Mouse (Mus musculus): ENCODE data around the gene Gnas. TPM values are rescaled to one million over a fixed set of nuclear protein-coding genes. Genes with fewer than 3 reads are reported as not detected.

Gnas gene
- polyA plus RNA-seq, 1 experiment = 515 TPM

DNA sequence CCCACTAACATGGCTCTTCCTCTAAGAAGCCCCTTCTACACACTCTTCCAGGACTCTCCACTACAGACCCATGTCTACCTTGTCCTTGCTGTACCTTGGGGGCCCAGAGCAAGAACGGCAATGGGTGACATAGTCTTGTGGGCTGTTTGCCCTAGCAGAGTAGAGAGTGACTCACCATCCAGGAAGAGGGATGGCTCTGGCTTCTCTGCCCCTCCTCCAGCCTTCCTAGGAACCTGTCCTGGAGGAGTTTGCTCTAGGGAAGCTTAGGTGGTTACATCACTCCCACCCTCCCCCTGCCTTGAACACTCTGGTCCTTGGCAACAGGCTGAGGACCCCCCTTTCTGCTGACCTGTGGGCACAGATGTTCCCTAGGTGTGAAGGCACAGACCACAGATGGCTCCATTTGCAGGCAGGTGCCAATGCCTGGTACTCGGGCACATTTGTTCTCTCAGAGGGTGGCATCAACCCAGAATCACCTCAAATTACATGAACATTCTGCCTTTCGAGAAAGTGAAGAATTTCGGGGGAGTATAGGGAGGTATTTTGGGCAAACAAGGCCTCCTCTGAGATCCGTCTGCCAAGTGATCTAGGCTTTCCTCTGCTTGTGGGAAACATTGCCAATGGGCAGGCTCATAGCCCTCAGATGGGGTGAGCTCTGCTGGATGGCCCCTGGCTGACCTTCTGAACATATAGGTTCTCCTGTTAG, 20.9 kb upstream of the Gnas start:
- TF ChIP-seq CTCF (IDR thresholded peaks at IDR 0.05; ENCODE audit: extremely low read depth, insufficient read depth, insufficient read length, insufficient replicate concordance) (no peak), POLR2A (IDR thresholded peaks at IDR 0.05; ENCODE audit: low read depth, low read length) (no peak)
- 63% methylated on average over 5 of the region's 5 CpGs for WGBS
- H3K27me3 ChIP-seq (ENCODE audit: control insufficient read depth, insufficient read depth, low read length) = no peaks in the 10 kb centered on the region
- H3K4me1 ChIP-seq (ENCODE audit: control insufficient read depth, insufficient read depth, insufficient read length) = no peaks in the 10 kb centered on the region
- no peak overlapping the region for H3K4me3 ChIP-seq (ENCODE audit: extremely low read depth, insufficient read depth, insufficient read length)
- H3K36me3 ChIP-seq (ENCODE audit: control insufficient read depth, insufficient read depth, low read length) = no peaks in the 10 kb centered on the region
- H3K27ac ChIP-seq (ENCODE audit: insufficient read depth, low read length) = no peak overlapping the region
- no peak for DNase-seq (ENCODE audit: low read depth in 1 of 2, low spot score in 2 of 2)

GRCm38 (mm10) chr2:174264248-174264647, 19.9 kb upstream of the Gnas start:
- Histone ChIP-seq H3K4me3 (ENCODE audit: extremely low read depth, insufficient read depth, insufficient read length) (no peak overlapping the region), H3K4me1 (ENCODE audit: control insufficient read depth, insufficient read depth, insufficient read length) (no peaks in the 10 kb centered on the region), H3K27ac (ENCODE audit: insufficient read depth, low read length) (no peak overlapping the region), H3K27me3 (ENCODE audit: control insufficient read depth, insufficient read depth, low read length) (no peaks in the 10 kb centered on the region), H3K36me3 (ENCODE audit: control insufficient read depth, insufficient read depth, low read length) (no peaks in the 10 kb centered on the region)
- 91% methylated on average over 8 of the region's 8 CpGs for WGBS
- no peak for DNase-seq (ENCODE audit: low read depth in 1 of 2, low spot score in 2 of 2)
- TF ChIP-seq POLR2A (IDR thresholded peaks at IDR 0.05; ENCODE audit: low read depth, low read length) (no peak), CTCF (IDR thresholded peaks at IDR 0.05; ENCODE audit: extremely low read depth, insufficient read depth, insufficient read length, insufficient replicate concordance) (no peak)

DNA sequence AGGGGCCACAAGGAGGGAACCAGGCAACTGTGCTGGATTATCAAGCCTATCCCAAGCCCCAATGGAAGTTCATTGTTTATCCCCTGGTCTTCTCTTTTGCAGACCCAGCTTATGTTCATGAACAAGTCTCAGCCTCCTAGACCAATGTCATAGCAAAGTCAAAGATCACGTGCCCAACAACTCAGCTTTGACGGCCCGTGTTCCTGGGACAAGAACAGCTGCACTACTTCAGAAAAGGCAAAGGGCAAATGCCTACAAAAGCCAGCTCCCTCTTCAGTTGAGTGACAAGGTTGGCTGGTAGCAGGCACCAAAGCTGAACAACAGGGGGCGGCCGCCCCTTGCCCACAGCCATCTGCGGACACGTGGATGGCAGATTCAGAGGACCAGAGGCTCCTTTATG, 13.7 kb upstream of the Gnas start:
- Histone ChIP-seq H3K4me3 (ENCODE audit: extremely low read depth, insufficient read depth, insufficient read length) (no peak overlapping the region), H3K36me3 (ENCODE audit: control insufficient read depth, insufficient read depth, low read length) (no peaks in the 10 kb centered on the region), H3K27ac (ENCODE audit: insufficient read depth, low read length) (no peak overlapping the region), H3K27me3 (ENCODE audit: control insufficient read depth, insufficient read depth, low read length) (no peaks in the 10 kb centered on the region), H3K4me1 (ENCODE audit: control insufficient read depth, insufficient read depth, insufficient read length) (no peaks in the 10 kb centered on the region)
- DNase-seq (ENCODE audit: low read depth in 1 of 2, low spot score in 2 of 2) = no peak
- TF ChIP-seq POLR2A (IDR thresholded peaks at IDR 0.05; ENCODE audit: low read depth, low read length) = no peak
- TF ChIP-seq CTCF (IDR thresholded peaks at IDR 0.05; ENCODE audit: extremely low read depth, insufficient read depth, insufficient read length, insufficient replicate concordance) = no peak
- whole genome bisulfite sequencing = 90% methylated on average over 7 of the region's 7 CpGs

GRCm38 (mm10) chr2:174271459-174271858, 12.7 kb upstream of the Gnas start:
- 88% methylated on average over 6 of the region's 6 CpGs for WGBS
- no peak overlapping the region for H3K27ac ChIP-seq (ENCODE audit: insufficient read depth, low read length)
- no peak for TF ChIP-seq CTCF (IDR thresholded peaks at IDR 0.05; ENCODE audit: extremely low read depth, insufficient read depth, insufficient read length, insufficient replicate concordance)
- no peaks in the 10 kb centered on the region for H3K27me3 ChIP-seq (ENCODE audit: control insufficient read depth, insufficient read depth, low read length)
- no peaks in the 10 kb centered on the region for H3K36me3 ChIP-seq (ENCODE audit: control insufficient read depth, insufficient read depth, low read length)
- no peak for DNase-seq (ENCODE audit: low read depth in 1 of 2, low spot score in 2 of 2)
- no peak overlapping the region for H3K4me3 ChIP-seq (ENCODE audit: extremely low read depth, insufficient read depth, insufficient read length)
- H3K4me1 ChIP-seq (ENCODE audit: control insufficient read depth, insufficient read depth, insufficient read length) = no peaks in the 10 kb centered on the region

GRCm38 (mm10) chr2:174273131-174273530, 11.0 kb upstream of the Gnas start:
- Histone ChIP-seq H3K4me1 (ENCODE audit: control insufficient read depth, insufficient read depth, insufficient read length) (no peaks in the 10 kb centered on the region), H3K27ac (ENCODE audit: insufficient read depth, low read length) (no peak overlapping the region), H3K4me3 (ENCODE audit: extremely low read depth, insufficient read depth, insufficient read length) (no peak overlapping the region), H3K36me3 (ENCODE audit: control insufficient read depth, insufficient read depth, low read length) (no peaks in the 10 kb centered on the region), H3K27me3 (ENCODE audit: control insufficient read depth, insufficient read depth, low read length) (no peaks in the 10 kb centered on the region)
- WGBS = 88% methylated on average over 5 of the region's 5 CpGs
- no peak for DNase-seq (ENCODE audit: low read depth in 1 of 2, low spot score in 2 of 2)
- no peak for TF ChIP-seq POLR2A (IDR thresholded peaks at IDR 0.05; ENCODE audit: low read depth, low read length)
- TF ChIP-seq CTCF (IDR thresholded peaks at IDR 0.05; ENCODE audit: extremely low read depth, insufficient read depth, insufficient read length, insufficient replicate concordance) = no peak

DNA sequence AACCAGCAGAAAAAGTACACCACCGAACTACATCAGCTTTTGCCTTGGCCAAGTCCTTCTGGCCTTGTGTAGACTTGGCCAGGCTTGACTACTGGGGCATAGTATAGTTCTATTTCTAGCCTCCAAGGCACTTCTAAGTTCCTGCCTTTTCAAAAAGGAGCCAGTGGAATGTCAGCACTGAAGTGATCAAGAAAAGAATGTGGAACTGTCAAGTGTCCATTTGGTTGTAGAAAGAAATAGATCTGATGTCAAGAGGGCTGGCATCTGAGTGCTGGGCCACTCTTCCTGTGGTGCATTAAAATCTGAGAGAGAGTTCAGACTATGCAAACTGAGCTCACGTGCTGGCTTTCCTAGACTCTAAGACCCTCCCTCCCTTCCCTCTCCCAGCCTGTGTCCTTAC, 10.2 kb upstream of the Gnas start:
- Histone ChIP-seq H3K27ac (ENCODE audit: insufficient read depth, low read length) (no peak overlapping the region), H3K4me3 (ENCODE audit: extremely low read depth, insufficient read depth, insufficient read length) (no peak overlapping the region), H3K36me3 (ENCODE audit: control insufficient read depth, insufficient read depth, low read length) (no peaks in the 10 kb centered on the region), H3K27me3 (ENCODE audit: control insufficient read depth, insufficient read depth, low read length) (no peaks in the 10 kb centered on the region), H3K4me1 (ENCODE audit: control insufficient read depth, insufficient read depth, insufficient read length) (no peaks in the 10 kb centered on the region)
- no peak for TF ChIP-seq CTCF (IDR thresholded peaks at IDR 0.05; ENCODE audit: extremely low read depth, insufficient read depth, insufficient read length, insufficient replicate concordance)
- no peak for TF ChIP-seq POLR2A (IDR thresholded peaks at IDR 0.05; ENCODE audit: low read depth, low read length)
- no peak for DNase-seq (ENCODE audit: low read depth in 1 of 2, low spot score in 2 of 2)
- 81% methylated on average over 2 of the region's 2 CpGs for WGBS

GRCm38 (mm10) chr2:174279771-174280170, 4.3 kb upstream of the Gnas start:
- Histone ChIP-seq H3K4me3 (ENCODE audit: extremely low read depth, insufficient read depth, insufficient read length) (no peak overlapping the region), H3K27ac (ENCODE audit: insufficient read depth, low read length) (no peak overlapping the region), H3K27me3 (ENCODE audit: control insufficient read depth, insufficient read depth, low read length) (no peaks in the 10 kb centered on the region), H3K36me3 (ENCODE audit: control insufficient read depth, insufficient read depth, low read length) (no peaks in the 10 kb centered on the region), H3K4me1 (ENCODE audit: control insufficient read depth, insufficient read depth, insufficient read length) (no peaks in the 10 kb centered on the region)
- no peak for DNase-seq (ENCODE audit: low read depth in 1 of 2, low spot score in 2 of 2)
- TF ChIP-seq CTCF (IDR thresholded peaks at IDR 0.05; ENCODE audit: extremely low read depth, insufficient read depth, insufficient read length, insufficient replicate concordance) = no peak
- TF ChIP-seq POLR2A (IDR thresholded peaks at IDR 0.05; ENCODE audit: low read depth, low read length) = no peak
- WGBS = 87% methylated on average over 8 of the region's 8 CpGs
